Mouse (Mus musculus) cerebellum, postnatal 25 days (tissue): ENCODE results near the gene Rreb1.

Source experiments
- DNase-seq, 2 experiments: peaks; one replicate each; pipeline ENCODE4 v3.0.0; 2021; ENCODE audit warnings: mixed read lengths in 2 of 2

Rreb1 gene

DNA sequence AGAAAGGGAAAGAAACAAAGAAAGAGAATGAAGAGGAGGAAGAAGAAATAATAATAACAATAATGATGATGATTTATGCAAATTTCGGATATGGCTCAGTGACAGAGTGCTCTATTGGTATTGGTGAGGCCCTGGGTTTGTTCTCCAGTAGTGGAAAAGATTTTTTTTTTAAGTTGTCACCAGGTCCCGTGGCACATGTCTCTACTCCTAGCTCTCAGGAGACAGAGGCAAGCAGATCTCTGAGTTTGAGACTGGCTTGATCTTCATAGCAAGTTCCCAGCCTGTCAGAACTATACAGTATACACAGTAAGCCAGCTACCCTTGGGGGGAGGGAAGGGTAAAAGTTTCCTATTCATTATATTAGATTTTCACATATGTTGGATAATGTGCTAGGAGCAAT, 3.4 kb downstream of the Rreb1 start:
- DNase-seq: no peak

- no peak for DNase-seq
Observed at GRCm38 (mm10) chr13:37782144-37782543, 3.9 kb downstream of the Rreb1 start.

- DNase-seq: no peak
Observed at GRCm38 (mm10) chr13:37783676-37784075, 5.5 kb downstream of the Rreb1 start.

- no peak for DNase-seq
Observed at GRCm38 (mm10) chr13:37784226-37784625, 6.0 kb downstream of the Rreb1 start.

- no peak for DNase-seq
Observed at GRCm38 (mm10) chr13:37792739-37793336, 14.6 kb downstream of the Rreb1 start.

DNA sequence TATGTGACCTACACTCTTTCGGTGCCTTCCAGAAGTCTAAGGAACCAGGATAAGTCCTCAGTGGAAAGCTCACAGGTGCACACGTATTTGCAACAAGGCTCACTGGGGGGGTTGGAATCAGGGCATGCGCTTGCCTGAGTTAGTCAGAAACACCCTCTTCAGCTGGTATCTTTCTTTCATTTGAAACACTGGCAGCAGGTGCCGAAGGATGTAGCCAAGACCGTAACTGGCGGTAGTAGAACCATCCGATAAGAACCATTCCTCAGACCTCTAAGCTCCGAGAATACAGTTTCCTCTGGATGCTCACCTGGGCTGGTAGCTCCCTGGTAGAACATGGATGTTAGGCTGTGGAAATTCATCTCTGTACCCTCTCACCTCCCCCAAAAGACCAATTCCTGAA, 20.6 kb downstream of the Rreb1 start:
- DNase-seq: no peak

- no peak for DNase-seq
Observed at GRCm38 (mm10) chr13:37799413-37799812, 21.2 kb downstream of the Rreb1 start.

DNA sequence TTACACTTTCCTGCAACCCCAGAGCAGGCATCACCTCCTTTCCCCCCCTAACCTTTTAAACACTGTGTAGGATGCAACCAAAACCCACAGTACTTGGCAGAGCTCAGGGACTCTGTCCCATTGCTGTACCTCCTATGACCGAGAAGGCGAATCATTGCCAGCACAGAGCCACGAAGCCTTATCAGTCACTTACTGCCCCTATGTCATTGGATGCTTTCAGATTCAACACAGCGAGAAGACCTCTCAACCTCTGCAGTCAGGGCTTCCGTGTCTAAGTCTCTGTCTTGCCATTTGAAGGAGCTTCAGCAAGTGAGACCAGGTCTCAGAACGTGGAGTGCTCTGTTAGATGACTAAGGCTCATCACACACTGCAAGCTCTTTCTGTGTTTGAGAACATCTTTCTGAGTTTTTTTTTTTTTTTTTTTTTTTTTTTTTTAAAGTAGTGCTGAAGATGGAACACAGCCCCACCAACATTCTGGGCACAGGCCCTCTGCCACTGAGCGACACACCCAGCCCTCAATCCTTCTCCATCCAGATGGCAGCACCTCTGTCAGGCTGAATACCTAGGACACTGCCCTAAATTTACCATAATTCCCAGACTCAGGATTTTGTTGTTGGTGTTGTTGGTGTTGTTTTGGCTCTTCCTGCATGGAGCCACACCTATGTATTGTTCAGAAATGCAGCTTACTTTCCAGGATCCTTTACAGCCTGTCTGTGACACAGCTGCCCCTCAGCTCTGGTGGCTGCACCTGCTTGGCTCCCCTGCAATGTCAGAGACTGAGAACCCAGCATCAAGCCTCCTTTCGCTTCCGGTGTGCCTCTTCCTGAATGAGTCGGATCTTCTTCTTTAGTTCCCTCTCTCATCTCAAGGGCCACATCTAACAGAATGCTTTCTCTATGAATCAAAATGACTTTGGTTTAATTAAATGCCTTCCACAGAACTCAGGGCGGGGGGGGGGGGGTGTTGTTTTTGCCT, 23.2 kb downstream of the Rreb1 start:
- no peak for DNase-seq

- no peak for DNase-seq
Observed at GRCm38 (mm10) chr13:37802246-37803003, 24.2 kb downstream of the Rreb1 start.

DNA sequence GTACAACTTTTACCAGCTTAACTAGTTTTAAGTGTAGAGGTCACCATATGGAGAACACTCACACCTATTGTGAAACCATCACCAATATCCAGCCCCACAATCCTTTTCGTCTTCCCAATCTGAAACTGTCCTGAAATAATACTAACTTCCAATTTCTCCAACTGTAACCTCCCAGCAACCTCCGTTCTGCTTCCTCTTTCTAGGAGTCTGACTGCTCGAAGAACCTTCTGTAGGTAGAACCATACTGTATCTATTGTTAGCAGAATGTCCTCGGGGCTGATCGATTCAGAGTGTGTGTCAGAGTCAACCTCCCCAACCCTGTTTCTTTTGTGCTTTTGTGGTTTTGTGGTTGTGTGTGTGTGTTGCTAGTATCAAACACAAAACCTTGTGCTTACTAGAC, 25.0 kb downstream of the Rreb1 start:
- no peak for DNase-seq

DNA sequence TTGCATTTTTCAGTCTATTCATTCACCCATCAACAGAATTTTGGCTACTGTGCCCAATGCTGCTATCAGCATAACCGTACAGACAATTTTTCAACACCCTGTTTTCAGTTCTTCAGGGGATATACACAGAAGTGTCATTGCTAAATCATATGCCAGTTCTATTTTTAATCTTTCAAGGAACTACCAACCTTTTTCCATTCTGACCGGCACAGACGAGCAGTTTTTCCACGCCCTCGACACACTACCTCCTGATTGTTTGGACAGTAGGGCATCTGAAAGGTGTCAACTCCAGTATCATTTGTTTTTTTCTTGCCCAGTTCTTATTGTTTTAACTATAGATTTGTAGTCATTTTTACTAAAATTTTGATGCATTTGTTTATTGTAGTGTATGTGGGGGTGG, 25.8 kb downstream of the Rreb1 start:
- no peak for DNase-seq

DNA sequence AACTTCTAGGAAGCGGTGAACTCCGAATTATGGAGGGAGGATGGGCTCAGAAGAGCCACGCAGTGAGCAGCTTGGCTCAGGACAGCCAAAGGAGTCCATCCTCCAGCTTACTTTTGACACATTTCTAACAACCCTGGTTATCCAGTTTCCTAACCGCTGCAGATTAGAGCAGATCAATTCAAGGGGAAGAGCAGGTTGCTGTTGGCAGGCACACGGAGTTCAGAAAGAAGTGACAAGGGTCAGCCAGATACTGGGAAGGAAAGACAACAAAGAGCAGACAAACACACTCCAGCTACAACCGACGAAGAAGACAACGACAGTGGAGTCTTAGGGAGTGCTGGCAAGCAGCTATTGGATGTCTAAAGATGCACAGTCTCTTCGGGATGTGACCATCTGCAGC, 36.8 kb downstream of the Rreb1 start:
- no peak for DNase-seq

DNA sequence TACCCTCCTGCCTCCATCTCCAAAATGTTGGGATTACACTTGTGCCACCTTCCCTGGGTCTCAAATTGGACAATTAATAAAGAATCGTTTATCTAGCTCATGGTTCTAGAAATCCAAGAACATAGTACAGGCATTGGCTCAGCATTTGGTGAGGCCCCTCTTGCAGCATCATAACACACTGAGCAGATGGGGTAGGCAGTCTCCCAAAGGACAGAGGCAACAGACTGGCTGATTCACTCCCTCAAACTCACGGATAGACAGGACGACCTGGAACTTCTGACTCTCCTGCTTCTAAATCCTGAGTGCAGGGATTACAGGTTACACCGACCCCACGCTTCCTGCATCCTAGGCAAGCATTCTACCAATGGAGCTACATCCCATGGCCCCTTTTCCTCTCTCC, 38.5 kb downstream of the Rreb1 start:
- no peak for DNase-seq

DNA sequence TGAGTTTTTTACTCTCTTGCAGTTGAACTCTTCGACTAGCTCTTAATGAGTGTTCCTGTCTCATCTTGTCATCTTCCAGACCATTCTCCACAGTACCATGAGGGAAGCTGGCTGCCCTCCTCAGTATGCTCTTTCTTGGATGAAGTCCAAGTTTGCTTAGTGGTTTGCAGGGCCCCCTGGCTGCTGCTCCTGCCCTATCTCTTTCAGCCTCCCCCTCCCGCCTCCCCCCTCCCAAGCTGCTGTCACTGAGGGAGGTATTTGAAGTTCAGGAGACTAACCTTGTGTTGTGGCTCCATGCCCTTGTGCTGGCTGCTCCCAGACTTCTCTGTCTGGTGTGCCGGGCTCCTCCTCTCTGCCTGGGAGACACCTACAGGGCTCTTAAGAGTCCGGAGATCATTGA, 43.2 kb downstream of the Rreb1 start:
- DNase-seq: no peak

- DNase-seq: no peak
Observed at GRCm38 (mm10) chr13:37824331-37824920, 46.2 kb downstream of the Rreb1 start.

DNA sequence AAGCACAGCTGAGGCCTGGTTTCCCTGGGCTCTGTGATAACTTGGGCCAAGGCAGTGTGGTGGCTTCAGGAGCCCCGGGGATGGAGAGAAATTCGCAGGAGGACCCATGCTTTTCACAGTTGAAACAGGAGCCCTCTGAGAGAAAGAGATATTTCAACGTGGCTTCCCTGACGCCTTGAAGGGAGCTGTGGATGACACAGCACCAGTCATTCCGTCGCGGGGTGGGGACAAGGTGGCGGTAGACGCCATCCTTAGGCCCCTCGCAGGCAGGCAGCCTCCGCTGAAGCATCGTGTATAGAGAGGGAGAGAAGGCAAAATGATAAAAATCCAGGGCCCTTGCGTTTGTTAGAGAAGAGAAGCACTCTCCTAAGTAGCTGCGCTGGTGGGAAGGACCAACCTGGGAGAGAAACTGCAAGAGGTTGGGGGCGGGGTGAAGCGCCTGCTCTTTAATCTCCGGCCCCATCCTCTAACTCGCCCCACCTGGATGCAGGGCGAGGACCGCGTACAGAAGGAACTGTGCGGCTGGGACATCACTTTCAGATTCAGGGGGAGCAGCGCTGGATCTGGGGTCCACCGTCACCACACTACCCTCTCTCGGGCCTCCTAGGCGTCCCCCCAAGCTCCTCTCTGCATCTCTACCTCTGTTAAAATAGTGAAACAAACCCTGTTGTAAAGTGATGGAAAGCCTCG, 46.9 kb downstream of the Rreb1 start:
- peak; percentile 21 to 22 for DNase-seq

- DNase-seq: peak; percentile 19 to 35
Observed at GRCm38 (mm10) chr13:37825646-37826280, 47.6 kb downstream of the Rreb1 start.

GRCm38 (mm10) chr13:37826281-37826993, 48.2 kb downstream of the Rreb1 start:
- DNase-seq: peak; percentile 33 to 59

GRCm38 (mm10) chr13:37826994-37827262, 48.7 kb downstream of the Rreb1 start:
- DNase-seq: peak in 1 of 2 experiments; percentile 11

DNA sequence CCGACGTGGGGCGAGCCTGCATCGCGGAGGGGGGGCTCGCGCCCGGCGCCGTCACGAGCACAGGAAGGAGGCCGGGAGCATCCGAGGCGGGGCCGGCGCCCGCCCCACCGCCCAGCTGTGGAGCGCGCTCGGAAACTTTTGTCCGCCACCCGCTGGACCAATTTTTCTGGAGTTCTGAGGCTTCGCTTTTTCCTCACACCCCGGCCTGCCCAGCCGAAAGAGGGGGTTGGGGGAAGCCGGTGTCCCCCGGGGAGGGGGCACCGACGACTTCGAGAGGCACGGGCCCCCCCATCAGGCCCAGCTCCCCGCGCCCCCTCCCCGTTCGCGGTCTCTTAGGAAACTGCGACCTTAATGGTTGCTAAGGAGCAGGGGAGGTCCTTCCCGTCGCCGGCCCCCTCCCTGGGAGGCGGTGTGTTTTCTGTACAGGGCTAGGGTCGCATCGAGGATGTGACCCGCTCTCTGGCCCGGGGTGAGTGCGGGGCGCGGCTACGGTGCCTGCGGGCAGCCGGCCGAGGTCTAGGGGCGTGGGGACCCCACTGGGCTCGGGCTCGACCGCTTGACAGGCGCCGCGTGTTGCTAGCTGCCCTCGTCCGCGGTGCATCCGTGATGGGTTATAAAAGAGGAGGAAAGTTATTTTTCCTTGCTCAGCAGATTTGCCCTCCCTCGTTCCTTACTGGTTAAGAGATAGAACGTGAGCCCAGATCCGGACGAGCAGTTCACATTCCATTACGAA, 49.2 kb downstream of the Rreb1 start:
- peak; percentile 13 to 35 for DNase-seq
